Mouse (Mus musculus) leukemia stem cell, adult 10-12 weeks (primary cell): Measurements from ENCODE around the gene Sec24c. TPM values are rescaled to one million over a fixed set of nuclear protein-coding genes. Genes with fewer than 3 reads are reported as not detected.

Experiments
- polyA plus RNA-seq: library from polyadenylated mRNA; stranded (reverse); fragments of >175 nt; gene quantifications from 2 replicates; pipeline ENCODE4 v1.2.3, GENCODE M21; 2012; ENCODE audit warnings: low replicate concordance

Sec24c gene
- polyA plus RNA-seq: 105 and 334 TPM in 2 replicates

GRCm38 (mm10) chr14:20674064-20674833, at the start of gene Sec24c:
Sec24c (plus strand) TSS chr14:20674308.

GRCm38 (mm10) chr14:20640644-20641437, 33.3 kb upstream of the Sec24c start, which contains the start of gene Usp54:
Usp54 (minus strand) TSS chr14:20641063.

GRCm38 (mm10) chr14:20656361-20656760, 17.7 kb upstream of the Sec24c start, which contains the start of gene Myoz1:
Myoz1 (minus strand) TSS chr14:20656540.

GRCm38 (mm10) chr14:20668154-20668810, 5.8 kb upstream of the Sec24c start, which contains the start of gene Synpo2l:
Synpo2l (minus strand) TSS chr14:20668354.

GRCm38 (mm10) chr14:20694884-20695760, 21.0 kb downstream of the Sec24c start, which contains the start of gene Fut11:
Fut11 (plus strand) TSS chr14:20694968.

GRCm38 (mm10) chr14:20702741-20703381, 28.8 kb downstream of the Sec24c start, which contains the start of gene Chchd1:
Chchd1 (plus strand) TSS chr14:20703006.

GRCm38 (mm10) chr14:20707201-20708190, 33.4 kb downstream of the Sec24c start, which contains the start of gene Zswim8:
Zswim8 (plus strand) TSS chr14:20707552.

GRCm38 (mm10) chr14:20733952-20734774, 60.1 kb downstream of the Sec24c start, which contains the start of gene Ndst2:
Ndst2 (minus strand) TSS chr14:20734562.

Other genes with a start within 250 kb of the Sec24c start
- gene Cfap70, start 222.1 kb upstream of the Sec24c start, polyA plus RNA-seq: not detected in 2 replicates
- 44.4 and 101 TPM in 2 replicates for gene Anxa7, start 194.2 kb upstream of the Sec24c start, polyA plus RNA-seq
- not detected in 2 replicates for gene Mss51, start 177.4 kb upstream of the Sec24c start, polyA plus RNA-seq
- 4.2 and 8.2 TPM in 2 replicates for gene Ppp3cb, start 127.7 kb upstream of the Sec24c start, polyA plus RNA-seq
- 0.27 and 0.85 TPM in 2 replicates for gene Usp54, start 33.2 kb upstream of the Sec24c start, polyA plus RNA-seq
- not detected in 2 replicates for gene Myoz1, start 17.8 kb upstream of the Sec24c start, polyA plus RNA-seq
- 0.11 and 0.42 TPM in 2 replicates for gene Synpo2l, start 6.0 kb upstream of the Sec24c start, polyA plus RNA-seq
- 13.0 and 18.6 TPM in 2 replicates for gene Fut11, start 20.7 kb downstream of the Sec24c start, polyA plus RNA-seq
- 3.3 and 7.9 TPM in 2 replicates for gene Chchd1, start 28.7 kb downstream of the Sec24c start, polyA plus RNA-seq
- gene Zswim8, start 33.2 kb downstream of the Sec24c start, polyA plus RNA-seq: 85.3 and 88.8 TPM in 2 replicates
- 17.4 and 31.6 TPM in 2 replicates for gene Ndst2, start 60.3 kb downstream of the Sec24c start, polyA plus RNA-seq
- 11.7 and 23.0 TPM in 2 replicates for gene Camk2g, start 119.8 kb downstream of the Sec24c start, polyA plus RNA-seq
- 0.57 TPM in 1 of 2 replicates, not detected in the other for gene Plau, start 162.4 kb downstream of the Sec24c start, polyA plus RNA-seq